Mouse (Mus musculus) B cell, adult (primary cell): ENCODE data around the gene Son. TPM values are rescaled to one million over a fixed set of nuclear protein-coding genes. Genes with fewer than 3 reads are reported as not detected.

Experiments used
- total RNA-seq: library from RNA; stranded (reverse); gene quantifications from 4 replicates; pipeline ENCODE4 v1.2.4, GENCODE M21; 2023; ENCODE audit not compliant: inconsistent age

Son gene
- total RNA-seq: 501 to 548 TPM (median 535 TPM) in 4 replicates

GRCm38 (mm10) chr16:91647461-91648219, at the start of gene Son:
Gene Son, plus strand, starts transcription at chr16:91647506.

DNA sequence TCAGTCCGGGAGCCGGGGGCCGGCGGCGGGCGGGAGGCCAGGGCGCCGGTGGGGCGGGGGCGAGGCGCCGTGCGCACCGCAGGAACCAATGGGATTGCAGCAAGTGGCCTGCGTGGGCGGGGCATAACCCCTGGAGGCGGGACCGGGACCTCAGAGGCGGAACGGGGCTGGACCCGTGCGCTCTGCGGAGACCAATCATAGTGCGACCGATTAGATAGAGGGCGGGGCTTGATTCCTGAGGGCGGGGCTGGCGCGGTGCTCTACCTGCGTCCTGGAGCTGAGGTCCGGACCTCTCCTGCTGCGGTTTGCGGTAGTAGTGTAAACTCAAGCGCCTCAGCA, 49.7 kb upstream of the Son start, which contains the start of gene Tmem50b:
Tmem50b (minus strand) TSS at position 129 of the 339 bp plus-strand sequence.

GRCm38 (mm10) chr16:91618511-91619501, 28.5 kb upstream of the Son start, which contains the start of gene Dnajc28:
Gene Dnajc28, minus strand, starts transcription at chr16:91619026.

GRCm38 (mm10) chr16:91646681-91647419, 456 bp upstream of the Son start, which contains the start of gene Gart:
Gene Gart, minus strand, starts transcription at chr16:91646952.

GRCm38 (mm10) chr16:91688619-91689334, 41.5 kb downstream of the Son start, which contains the start of gene Donson:
Gene Donson, minus strand, starts transcription at chr16:91688770.

GRCm38 (mm10) chr16:91728123-91729065, 81.1 kb downstream of the Son start, which contains the start of gene Cryzl1:
Gene Cryzl1, minus strand, starts transcription at chr16:91728975.

Other genes starting within 250 kb of the Son start
- 89.3 to 102 TPM (median 92.4 TPM) in 4 replicates for gene Il10rb, start 241.3 kb upstream of the Son start, total RNA-seq
- 135 to 157 TPM (median 152 TPM) in 4 replicates for gene Ifnar1, start 162.3 kb upstream of the Son start, total RNA-seq
- 45.6 to 60.3 TPM (median 54.5 TPM) in 4 replicates for gene Ifngr2, start 100.4 kb upstream of the Son start, total RNA-seq
- 34.2 to 37.6 TPM (median 36.5 TPM) in 4 replicates for gene Tmem50b, start 49.7 kb upstream of the Son start, total RNA-seq
- 0.48 to 2.8 TPM (median 1.4 TPM) in 4 replicates for gene Dnajc28, start 28.5 kb upstream of the Son start, total RNA-seq
- 76.4 to 88.1 TPM (median 82.4 TPM) in 4 replicates for gene Gart, start 554 bp upstream of the Son start, total RNA-seq
- gene Donson, start 41.3 kb downstream of the Son start, total RNA-seq: 72.4 to 97.6 TPM (median 81.4 TPM) in 4 replicates
- gene Cryzl1, start 81.5 kb downstream of the Son start, total RNA-seq: 43.3 to 58.0 TPM (median 45.5 TPM) in 4 replicates
- 14.6 to 22.5 TPM (median 19.2 TPM) in 4 replicates for gene Itsn1, start 81.8 kb downstream of the Son start, total RNA-seq